Mouse (Mus musculus) mammary gland, adult 2 months (tissue): ENCODE data around the gene Hist1h3d. TPM values are rescaled to one million over a fixed set of nuclear protein-coding genes. Genes with fewer than 3 reads are reported as not detected.

Experiments used
- polyA plus RNA-seq: library from polyadenylated mRNA; depleted of rRNA; stranded (reverse); fragments of >200 nt; gene quantifications from 2 replicates; pipeline ENCODE4 v1.2.3, GENCODE M21; 2012; ENCODE audit warnings: low replicate concordance; rRNA removed

Hist1h3d gene
- polyA plus RNA-seq, 1 experiment = 4.1 TPM

Other genes starting within 250 kb of the Hist1h3d start
- 0.82 and 2.2 TPM in 2 replicates for gene Zfp322a, start 206.6 kb upstream of the Hist1h3d start, polyA plus RNA-seq
- 1.8 and 2.7 TPM in 2 replicates for gene Abt1, start 151.9 kb upstream of the Hist1h3d start, polyA plus RNA-seq
- 7.6 and 14.7 TPM in 2 replicates for gene Btn1a1, start 109.9 kb upstream of the Hist1h3d start, polyA plus RNA-seq
- 0.22 TPM in 1 of 2 replicates, not detected in the other for gene Btn2a2, start 86.9 kb upstream of the Hist1h3d start, polyA plus RNA-seq
- 38.0 and 58.7 TPM in 2 replicates for gene Hist1h4h, start 44.7 kb upstream of the Hist1h3d start, polyA plus RNA-seq
- 11.2 and 126 TPM in 2 replicates for gene Hist1h2af, start 41.9 kb upstream of the Hist1h3d start, polyA plus RNA-seq
- gene Hist1h3g, start 40.3 kb upstream of the Hist1h3d start, polyA plus RNA-seq = 5.9 and 13.3 TPM in 2 replicates
- 0.78 and 1.9 TPM in 2 replicates for gene Hist1h2bh, start 32.4 kb upstream of the Hist1h3d start, polyA plus RNA-seq
- 1.0 and 5.4 TPM in 2 replicates for gene Hist1h3f, start 31.7 kb upstream of the Hist1h3d start, polyA plus RNA-seq
- gene Hist1h4f, start 24.1 kb upstream of the Hist1h3d start, polyA plus RNA-seq = 2.2 and 6.6 TPM in 2 replicates
- 0.13 and 0.16 TPM in 2 replicates for gene Hist1h1d, start 22.5 kb upstream of the Hist1h3d start, polyA plus RNA-seq
- gene Hist1h3e, start 13.4 kb upstream of the Hist1h3d start, polyA plus RNA-seq = 6.4 and 27.3 TPM in 2 replicates
- 1.2 and 9.3 TPM in 2 replicates for gene Hist1h2ae, start 4.5 kb upstream of the Hist1h3d start, polyA plus RNA-seq
- gene Hist1h2bg, start 4.4 kb upstream of the Hist1h3d start, polyA plus RNA-seq = 13.0 and 31.0 TPM in 2 replicates
- gene Hist1h2bf, start 1.6 kb upstream of the Hist1h3d start, polyA plus RNA-seq = 4.0 and 7.4 TPM in 2 replicates
- gene Hist1h2ad, start 1.4 kb upstream of the Hist1h3d start, polyA plus RNA-seq = 0.65 and 4.8 TPM in 2 replicates
- 5.3 and 12.9 TPM in 2 replicates for gene Hist1h4d, start 5.8 kb downstream of the Hist1h3d start, polyA plus RNA-seq
- gene Hist1h2be, start 45.4 kb downstream of the Hist1h3d start, polyA plus RNA-seq = 3.1 and 3.9 TPM in 2 replicates
- 1.8 and 2.0 TPM in 2 replicates for gene Hist1h1e, start 46.8 kb downstream of the Hist1h3d start, polyA plus RNA-seq
- gene Hist1h2ac, start 108.2 kb downstream of the Hist1h3d start, polyA plus RNA-seq = 0.23 and 1.3 TPM in 2 replicates
- 185 and 224 TPM in 2 replicates for gene Hist1h2bc, start 108.4 kb downstream of the Hist1h3d start, polyA plus RNA-seq
- not detected in 2 replicates for gene Hist1h1t, start 120.1 kb downstream of the Hist1h3d start, polyA plus RNA-seq
- 2.4 and 6.0 TPM in 2 replicates for gene Hist1h4c, start 122.7 kb downstream of the Hist1h3d start, polyA plus RNA-seq
- 28.3 and 37.4 TPM in 2 replicates for gene Hfe, start 135.1 kb downstream of the Hist1h3d start, polyA plus RNA-seq
- 45.0 and 48.4 TPM in 2 replicates for gene Hist1h1c, start 163.0 kb downstream of the Hist1h3d start, polyA plus RNA-seq
- 2.4 and 16.2 TPM in 2 replicates for gene Hist1h3c, start 169.8 kb downstream of the Hist1h3d start, polyA plus RNA-seq
- gene Hist1h2bb, start 171.0 kb downstream of the Hist1h3d start, polyA plus RNA-seq = 3.7 and 13.5 TPM in 2 replicates
- 1.0 and 14.9 TPM in 2 replicates for gene Hist1h2ab, start 175.4 kb downstream of the Hist1h3d start, polyA plus RNA-seq
- 4.0 and 16.0 TPM in 2 replicates for gene Hist1h3b, start 176.5 kb downstream of the Hist1h3d start, polyA plus RNA-seq
- gene Hist1h4b, start 181.2 kb downstream of the Hist1h3d start, polyA plus RNA-seq = 1.3 and 6.8 TPM in 2 replicates
- 1.6 and 6.5 TPM in 2 replicates for gene Hist1h4a, start 185.5 kb downstream of the Hist1h3d start, polyA plus RNA-seq
- gene Hist1h3a, start 186.6 kb downstream of the Hist1h3d start, polyA plus RNA-seq = 3.1 and 16.8 TPM in 2 replicates
- 0.47 TPM in 1 of 2 replicates, not detected in the other for gene Hist1h1a, start 187.9 kb downstream of the Hist1h3d start, polyA plus RNA-seq
- gene Trim38, start 194.2 kb downstream of the Hist1h3d start, polyA plus RNA-seq = 0.10 TPM in 1 of 2 replicates, not detected in the other
- gene Slc17a2, start 231.2 kb downstream of the Hist1h3d start, polyA plus RNA-seq = 0.25 TPM in 1 of 2 replicates, not detected in the other